Mouse (Mus musculus): ENCODE results near the gene Eng. TPM values are rescaled to one million over a fixed set of nuclear protein-coding genes. Genes with fewer than 3 reads are reported as not detected.

Gene Eng
- polyA plus RNA-seq (2014; fragmentation: Nextera tagmentation; extraction: Ambion mirVana): 57.9 and 64.3 TPM in 2 replicates

- peak within 1 kb of the TSS; percentile 41 for H3K4me3 ChIP-seq (ENCODE audit: low read depth, low read length)
- peak within 1 kb of the TSS; percentile 66 for H3K9ac ChIP-seq (ENCODE audit: low read depth, low read length)
- peak; percentile 81 for DNase-seq (ENCODE audit: low spot score)
- H3K27me3 ChIP-seq (replicated peaks; ENCODE audit: control insufficient read depth, insufficient read depth, low read length): no peaks in the 10 kb centered on the region
- 55% methylated on average over 26 of the region's 31 CpGs for WGBS
- H3K4me1 ChIP-seq (ENCODE audit: control insufficient read depth, insufficient read depth, low read length): peaks cover 16% of the 10 kb centered on the region
- no peaks in the 10 kb centered on the region for H3K9me3 ChIP-seq (ENCODE audit: control insufficient read depth, low read length)
- peak within 1 kb of the TSS; percentile 58 for H3K4me2 ChIP-seq (ENCODE audit: low read depth, low read length)
- no peaks in the 10 kb centered on the region for H3K36me3 ChIP-seq (ENCODE audit: control insufficient read depth, insufficient read depth, low read length)
- H3K27ac ChIP-seq (replicated peaks; ENCODE audit: low read depth, low read length): peak within 1 kb of the TSS; percentile 85
- ATAC-seq (ENCODE audit: low read depth): peak; percentile 76
Measured at GRCm38 (mm10) chr2:32646379-32647056, at the start of gene Eng. Eng (plus strand) TSS chr2:32646595.

GRCm38 (mm10) chr2:32596725-32597124 is 49.7 kb upstream of the Eng start:
- H3K27me3 ChIP-seq (replicated peaks; ENCODE audit: control insufficient read depth, insufficient read depth, low read length): no peaks in the 10 kb centered on the region
- H3K4me3 ChIP-seq (ENCODE audit: low read depth, low read length): no peak overlapping the region
- no peak for ATAC-seq (ENCODE audit: low read depth)
- H3K9ac ChIP-seq (ENCODE audit: low read depth, low read length): no peak overlapping the region
- peaks cover 5% of the 10 kb centered on the region; the same call in 1 of the 2 replicates for H3K4me1 ChIP-seq (ENCODE audit: control insufficient read depth, insufficient read depth, low read length)
- DNase-seq (ENCODE audit: low spot score): no peak
- 87% methylated on average over 13 of the region's 13 CpGs for WGBS
- peaks cover 45% of the 10 kb centered on the region; the same call in 1 of the 2 replicates for H3K36me3 ChIP-seq (ENCODE audit: control insufficient read depth, insufficient read depth, low read length)
- no peaks in the 10 kb centered on the region for H3K9me3 ChIP-seq (ENCODE audit: control insufficient read depth, low read length)
- no peak overlapping the region for H3K4me2 ChIP-seq (ENCODE audit: low read depth, low read length)
- H3K27ac ChIP-seq (replicated peaks; ENCODE audit: low read depth, low read length): no peak overlapping the region

- Histone ChIP-seq H3K9ac (ENCODE audit: low read depth, low read length) (no peak overlapping the region), H3K27me3 (replicated peaks; ENCODE audit: control insufficient read depth, insufficient read depth, low read length) (no peaks in the 10 kb centered on the region), H3K27ac (replicated peaks; ENCODE audit: low read depth, low read length) (no peak overlapping the region), H3K4me2 (ENCODE audit: low read depth, low read length) (no peak overlapping the region), H3K36me3 (ENCODE audit: control insufficient read depth, insufficient read depth, low read length) (peaks cover 45% of the 10 kb centered on the region; the same call in 1 of the 2 replicates), H3K4me3 (ENCODE audit: low read depth, low read length) (no peak overlapping the region), H3K9me3 (ENCODE audit: control insufficient read depth, low read length) (no peaks in the 10 kb centered on the region), H3K4me1 (ENCODE audit: control insufficient read depth, insufficient read depth, low read length) (peaks cover 5% of the 10 kb centered on the region; the same call in 1 of the 2 replicates)
- no peak for ATAC-seq (ENCODE audit: low read depth)
- no peak for DNase-seq (ENCODE audit: low spot score)
- WGBS: 93% methylated on average over 5 of the region's 5 CpGs
Measured at GRCm38 (mm10) chr2:32597248-32597647, 49.1 kb upstream of the Eng start.

GRCm38 (mm10) chr2:32597699-32598098 is 48.7 kb upstream of the Eng start:
- Histone ChIP-seq H3K27ac (replicated peaks; ENCODE audit: low read depth, low read length) (no peak overlapping the region), H3K27me3 (replicated peaks; ENCODE audit: control insufficient read depth, insufficient read depth, low read length) (no peaks in the 10 kb centered on the region), H3K9me3 (ENCODE audit: control insufficient read depth, low read length) (no peaks in the 10 kb centered on the region), H3K4me2 (ENCODE audit: low read depth, low read length) (no peak overlapping the region), H3K4me1 (ENCODE audit: control insufficient read depth, insufficient read depth, low read length) (peaks cover 5% of the 10 kb centered on the region; the same call in 1 of the 2 replicates), H3K36me3 (ENCODE audit: control insufficient read depth, insufficient read depth, low read length) (peaks cover 45% of the 10 kb centered on the region; the same call in 1 of the 2 replicates), H3K9ac (ENCODE audit: low read depth, low read length) (no peak overlapping the region), H3K4me3 (ENCODE audit: low read depth, low read length) (no peak overlapping the region)
- 87% methylated on average over 5 of the region's 5 CpGs for WGBS
- DNase-seq (ENCODE audit: low spot score) (no peak), ATAC-seq (ENCODE audit: low read depth) (no peak)

GRCm38 (mm10) chr2:32598506-32598905 is 47.9 kb upstream of the Eng start:
- no peak overlapping the region for H3K4me3 ChIP-seq (ENCODE audit: low read depth, low read length)
- WGBS: 81% methylated on average over 8 of the region's 8 CpGs
- ATAC-seq (ENCODE audit: low read depth) (no peak), DNase-seq (ENCODE audit: low spot score) (no peak)
- no peaks in the 10 kb centered on the region for H3K27me3 ChIP-seq (replicated peaks; ENCODE audit: control insufficient read depth, insufficient read depth, low read length)
- H3K4me1 ChIP-seq (ENCODE audit: control insufficient read depth, insufficient read depth, low read length): peaks cover 5% of the 10 kb centered on the region; the same call in 1 of the 2 replicates
- H3K9me3 ChIP-seq (ENCODE audit: control insufficient read depth, low read length): no peaks in the 10 kb centered on the region
- no peak overlapping the region for H3K4me2 ChIP-seq (ENCODE audit: low read depth, low read length)
- no peak overlapping the region for H3K9ac ChIP-seq (ENCODE audit: low read depth, low read length)
- H3K36me3 ChIP-seq (ENCODE audit: control insufficient read depth, insufficient read depth, low read length): peaks cover 38% of the 10 kb centered on the region; the same call in 1 of the 2 replicates
- H3K27ac ChIP-seq (replicated peaks; ENCODE audit: low read depth, low read length): no peak overlapping the region

- Histone ChIP-seq H3K9ac (ENCODE audit: low read depth, low read length) (no peak within 1 kb of the TSS), H3K4me2 (ENCODE audit: low read depth, low read length) (no peak within 1 kb of the TSS), H3K9me3 (ENCODE audit: control insufficient read depth, low read length) (no peaks in the 10 kb centered on the region), H3K36me3 (ENCODE audit: control insufficient read depth, insufficient read depth, low read length) (peaks cover 29% of the 10 kb centered on the region; the same call in 1 of the 2 replicates), H3K4me3 (ENCODE audit: low read depth, low read length) (no peak within 1 kb of the TSS), H3K4me1 (ENCODE audit: control insufficient read depth, insufficient read depth, low read length) (peaks cover 5% of the 10 kb centered on the region; the same call in 1 of the 2 replicates), H3K27ac (replicated peaks; ENCODE audit: low read depth, low read length) (no peak within 1 kb of the TSS), H3K27me3 (replicated peaks; ENCODE audit: control insufficient read depth, insufficient read depth, low read length) (no peaks in the 10 kb centered on the region)
- DNase-seq (ENCODE audit: low spot score) (no peak), ATAC-seq (ENCODE audit: low read depth) (no peak)
- WGBS: 82% methylated on average over 3 of the region's 3 CpGs
Measured at GRCm38 (mm10) chr2:32599409-32599808, 47.0 kb upstream of the Eng start, which contains the start of gene St6galnac6. St6galnac6 (plus strand) TSS chr2:32599709.

GRCm38 (mm10) chr2:32601417-32602065 is 44.9 kb upstream of the Eng start:
- Histone ChIP-seq H3K36me3 (ENCODE audit: control insufficient read depth, insufficient read depth, low read length) (peaks cover 14% of the 10 kb centered on the region; the same call in 1 of the 2 replicates), H3K9ac (ENCODE audit: low read depth, low read length) (no peak overlapping the region), H3K4me2 (ENCODE audit: low read depth, low read length) (no peak overlapping the region), H3K27me3 (replicated peaks; ENCODE audit: control insufficient read depth, insufficient read depth, low read length) (no peaks in the 10 kb centered on the region), H3K27ac (replicated peaks; ENCODE audit: low read depth, low read length) (peak overlapping the region; percentile 70), H3K4me3 (ENCODE audit: low read depth, low read length) (no peak overlapping the region), H3K4me1 (ENCODE audit: control insufficient read depth, insufficient read depth, low read length) (peaks cover 5% of the 10 kb centered on the region; the same call in 1 of the 2 replicates), H3K9me3 (ENCODE audit: control insufficient read depth, low read length) (no peaks in the 10 kb centered on the region)
- peak; percentile 19; the same call in 1 of the 2 replicates for ATAC-seq (ENCODE audit: low read depth)
- whole genome bisulfite sequencing: 28% methylated on average over 8 of the region's 8 CpGs
- peak; percentile 55 for DNase-seq (ENCODE audit: low spot score)

- Histone ChIP-seq H3K4me3 (ENCODE audit: low read depth, low read length) (peak overlapping the region; percentile 33), H3K9ac (ENCODE audit: low read depth, low read length) (0 out of 2 replicates have a peak overlapping the region, but pooled peaks have one; percentile 0), H3K27me3 (replicated peaks; ENCODE audit: control insufficient read depth, insufficient read depth, low read length) (0 out of 2 replicates have a peak, but pooled peaks cover 3% of the 10 kb centered on the region), H3K4me2 (ENCODE audit: low read depth, low read length) (peak overlapping the region; percentile 51), H3K36me3 (ENCODE audit: control insufficient read depth, insufficient read depth, low read length) (peaks cover 4% of the 10 kb centered on the region; the same call in 1 of the 2 replicates), H3K4me1 (ENCODE audit: control insufficient read depth, insufficient read depth, low read length) (peaks cover 7% of the 10 kb centered on the region), H3K9me3 (ENCODE audit: control insufficient read depth, low read length) (no peaks in the 10 kb centered on the region), H3K27ac (replicated peaks; ENCODE audit: low read depth, low read length) (peak overlapping the region; percentile 61)
- ATAC-seq (ENCODE audit: low read depth) (peak; percentile 56), DNase-seq (ENCODE audit: low spot score) (peak; percentile 80)
- WGBS: under 1% methylated on average over 11 of the region's 11 CpGs
Measured at GRCm38 (mm10) chr2:32602600-32603054, 43.8 kb upstream of the Eng start.
